Mouse (Mus musculus) embryo, embryonic 10.5 days (tissue): Measurements from ENCODE around the gene Prdm16.

Source experiments
- DNase-seq: peaks from one replicate; pipeline ENCODE4 v3.0.0-alpha.2; 2015; ENCODE audit warnings: low spot score

The Prdm16 gene

GRCm38 (mm10) chr4:154636721-154637311 lies at the start of gene Prdm16:
Prdm16 (minus strand) TSS chr4:154636873.
- DNase-seq: peak; percentile 87

DNA sequence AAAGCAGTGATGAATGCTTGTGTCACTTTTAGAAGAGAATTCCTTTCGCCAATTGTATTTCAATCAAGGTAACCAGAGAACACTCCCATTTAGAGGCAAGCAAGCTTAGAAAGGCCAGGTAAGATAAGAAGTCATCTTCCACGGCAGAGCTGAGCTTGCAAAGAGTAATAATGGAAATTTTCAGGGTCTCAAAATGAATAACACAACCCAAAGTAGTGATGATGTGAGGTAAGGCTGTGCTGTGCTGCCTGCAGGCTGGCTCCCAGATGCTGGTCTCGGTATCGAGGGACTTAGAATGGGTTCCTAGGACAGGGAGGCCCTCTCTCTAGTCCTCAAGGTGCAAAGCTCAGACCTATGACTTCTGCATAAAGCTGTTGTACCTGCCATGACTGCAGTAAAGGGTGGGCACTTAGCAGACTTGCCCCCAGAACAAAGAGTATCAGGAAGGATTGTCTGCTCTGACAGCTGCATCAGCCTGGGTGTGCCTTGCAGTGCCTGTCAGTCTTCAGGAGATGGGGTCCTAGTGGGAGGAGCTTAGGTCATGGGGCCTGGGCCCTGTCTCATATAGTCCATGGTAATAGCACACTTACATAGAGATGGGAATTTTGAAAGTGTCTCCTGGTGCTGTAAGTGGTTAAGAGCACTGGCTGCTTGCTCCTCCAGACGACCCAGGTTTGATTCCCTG lies 46.5 kb upstream of the Prdm16 start:
- DNase-seq: no peak

GRCm38 (mm10) chr4:154682311-154682710 lies 45.6 kb upstream of the Prdm16 start:
- DNase-seq: no peak

- no peak for DNase-seq
Measured at GRCm38 (mm10) chr4:154675441-154676000, 38.8 kb upstream of the Prdm16 start.

- DNase-seq: no peak
Measured at GRCm38 (mm10) chr4:154674966-154675365, 38.3 kb upstream of the Prdm16 start.

GRCm38 (mm10) chr4:154674541-154674940 lies 37.9 kb upstream of the Prdm16 start:
- DNase-seq: peak; percentile 90

DNA sequence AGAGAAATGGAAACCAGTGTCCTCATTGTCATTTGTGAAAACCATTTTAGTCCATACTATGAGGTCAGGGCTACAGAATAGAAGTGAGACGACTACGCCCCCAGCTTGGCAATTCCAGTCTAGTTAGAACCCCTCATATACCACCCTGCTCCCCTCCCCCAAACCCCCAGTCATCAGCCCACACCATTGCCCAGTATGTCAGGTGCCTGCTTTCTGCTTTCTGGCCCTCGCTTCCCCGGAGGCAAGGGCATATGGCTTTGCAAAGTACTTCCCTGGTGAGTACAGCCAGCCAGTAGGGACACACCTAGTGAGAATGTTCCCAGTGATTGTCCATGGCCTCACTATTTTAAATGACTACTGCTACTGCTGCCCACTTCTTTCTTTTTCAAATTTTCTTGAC lies 37.3 kb upstream of the Prdm16 start:
- no peak for DNase-seq

DNA sequence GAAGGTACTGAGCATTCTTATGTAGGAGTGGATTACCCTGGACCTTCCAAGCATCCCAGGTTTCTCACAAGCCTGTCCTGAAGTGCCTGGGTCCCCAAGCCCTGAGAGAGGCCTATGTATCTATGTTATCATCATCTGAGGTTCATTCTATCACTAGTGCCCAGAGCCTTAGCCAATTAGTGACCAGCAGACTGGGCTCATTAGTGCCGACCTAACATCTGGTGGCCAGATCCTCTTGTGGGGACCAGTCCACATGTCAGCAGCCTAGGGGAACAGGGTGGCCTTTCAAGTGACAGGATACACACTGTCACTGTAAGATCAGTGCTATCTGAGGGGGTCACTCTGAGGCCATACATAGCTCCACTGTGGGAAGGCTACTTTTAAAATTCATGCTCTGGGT lies 35.4 kb upstream of the Prdm16 start:
- no peak for DNase-seq

DNA sequence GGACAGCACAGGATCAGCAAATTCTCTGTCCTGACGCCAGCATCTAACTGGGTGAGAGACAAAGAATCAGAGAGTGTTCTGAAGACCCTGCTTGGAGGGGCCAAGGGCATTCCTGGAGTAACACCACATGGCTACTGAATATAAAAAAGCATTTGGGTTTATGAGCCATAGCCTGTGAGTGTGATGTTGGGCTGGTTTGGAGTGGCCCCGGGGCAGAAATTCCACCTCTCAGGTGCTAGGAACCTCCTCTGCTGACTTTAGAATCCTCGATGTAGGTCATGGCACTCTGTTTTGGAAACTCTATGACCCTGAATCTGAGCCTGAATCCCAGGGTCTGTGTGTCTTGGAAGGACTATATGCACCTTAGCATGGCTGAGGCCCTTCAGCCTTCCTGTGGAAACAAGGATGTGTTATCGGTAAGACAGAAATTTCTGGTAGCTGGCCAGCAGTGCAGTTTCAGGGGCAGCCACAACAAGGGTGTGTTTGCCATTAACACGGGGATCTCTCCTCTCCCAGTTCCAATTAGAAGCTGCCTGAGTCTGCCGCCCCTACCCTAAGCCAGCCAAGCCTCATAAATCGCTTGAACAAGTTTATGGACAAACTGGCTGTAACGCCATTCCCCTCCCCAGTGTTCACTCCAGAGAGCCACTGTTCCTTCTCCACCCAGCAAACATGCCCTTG lies 34.7 kb upstream of the Prdm16 start:
- DNase-seq: no peak

DNA sequence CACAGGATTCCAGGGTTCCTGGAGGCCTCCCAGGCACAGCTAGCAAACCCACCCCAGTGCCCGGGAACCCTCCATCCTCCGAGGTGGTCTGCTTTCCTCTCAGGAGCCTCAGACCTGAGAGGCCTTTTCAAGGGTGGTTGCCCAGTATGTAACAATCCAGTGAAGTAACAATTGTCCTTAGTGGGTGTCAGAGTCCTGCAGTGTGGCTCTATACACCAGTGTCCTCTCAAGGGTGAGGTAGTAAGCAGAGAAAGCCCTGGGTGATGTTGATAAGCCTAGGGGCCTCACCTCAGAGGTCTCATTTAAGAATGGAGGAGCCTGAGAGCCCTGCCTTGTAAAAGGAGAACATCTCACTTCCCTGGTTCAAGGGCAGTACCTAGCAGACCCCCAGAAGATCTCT lies 31.1 kb upstream of the Prdm16 start, which contains the start of gene Actrt2:
TSS of gene Actrt2 (minus strand) at position 101 of the 400 bp plus-strand sequence.
- DNase-seq: no peak

- DNase-seq: no peak
Measured at GRCm38 (mm10) chr4:154662681-154663215, 26.1 kb upstream of the Prdm16 start.

- peak; percentile 34 for DNase-seq
Measured at GRCm38 (mm10) chr4:154661256-154661655, 24.6 kb upstream of the Prdm16 start.

DNA sequence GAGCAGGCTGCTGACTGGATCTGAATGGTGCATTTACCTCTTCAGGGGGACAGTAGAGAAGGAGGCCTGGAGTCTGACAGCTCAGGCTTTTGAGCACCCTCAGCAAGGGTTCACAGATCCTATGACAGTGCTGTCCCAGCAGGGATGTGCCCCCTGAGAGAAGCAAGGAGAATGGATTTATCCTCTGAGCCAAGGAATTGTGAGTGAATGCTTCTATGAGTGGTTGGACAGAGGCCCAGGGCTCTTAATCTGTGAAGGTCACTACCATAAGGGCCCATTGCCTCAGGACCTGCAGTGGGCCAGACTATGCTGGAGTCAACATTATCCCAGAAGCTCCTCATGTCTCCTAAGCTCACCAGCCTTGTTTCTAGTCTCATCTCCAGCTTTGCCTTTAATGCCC lies 23.4 kb upstream of the Prdm16 start:
- no peak for DNase-seq

DNA sequence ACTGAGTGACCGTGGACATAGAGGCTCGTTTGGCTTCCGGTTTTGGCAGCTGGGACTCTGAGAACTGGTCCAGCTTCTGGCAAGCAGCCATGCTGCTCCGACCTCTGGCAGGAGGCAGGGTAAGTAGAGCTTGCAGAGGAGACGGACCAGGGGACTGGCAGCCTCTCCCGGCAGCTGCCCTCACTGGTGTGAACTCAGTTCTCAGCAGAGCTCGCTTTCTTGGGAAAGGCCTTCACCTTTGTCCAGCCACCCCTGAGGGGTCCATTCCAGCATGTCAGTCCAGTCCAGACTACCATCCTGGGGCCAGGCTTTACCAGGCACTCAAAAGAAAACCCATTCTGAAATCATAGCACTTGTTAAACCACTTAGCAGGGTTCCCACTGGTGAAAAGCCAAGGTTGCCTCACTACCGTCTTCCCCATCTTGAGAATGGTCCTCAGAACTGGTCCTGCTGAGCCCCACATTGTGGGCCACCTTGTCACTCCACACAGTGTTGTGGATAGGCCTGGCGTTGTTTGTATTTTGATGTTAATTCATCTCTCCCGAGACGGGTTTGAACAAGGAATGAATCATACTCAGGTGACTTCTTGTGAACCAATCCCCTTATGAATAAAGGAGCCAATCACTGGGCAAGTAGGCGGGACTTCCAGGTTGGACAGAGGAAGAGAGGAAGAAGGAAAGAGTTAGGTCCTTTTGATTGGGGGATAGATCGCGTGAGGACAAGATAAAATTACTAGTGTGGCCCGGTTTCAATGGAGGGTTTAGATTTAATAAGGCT lies 18.6 kb upstream of the Prdm16 start:
- no peak for DNase-seq

DNA sequence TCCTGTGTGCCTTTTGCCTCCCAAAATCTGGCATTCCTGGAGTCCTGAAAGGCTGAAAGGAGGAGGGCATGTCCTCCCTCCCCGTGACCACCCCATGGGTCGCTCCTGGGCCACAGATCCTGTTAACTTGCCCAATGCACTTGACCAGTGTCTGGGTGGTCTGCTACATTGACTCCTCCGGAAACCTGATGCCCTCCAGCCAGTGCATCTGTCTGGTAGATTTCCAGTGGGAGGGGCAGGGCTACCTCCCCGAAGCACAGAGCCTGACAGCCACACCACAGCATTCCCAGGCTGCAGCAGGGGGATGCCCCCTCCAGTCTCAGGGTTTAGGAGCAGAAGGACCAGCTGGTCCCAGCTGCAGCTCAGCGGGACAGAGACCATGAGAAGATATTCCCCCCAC lies 15.8 kb upstream of the Prdm16 start:
- peak; percentile 62 for DNase-seq

DNA sequence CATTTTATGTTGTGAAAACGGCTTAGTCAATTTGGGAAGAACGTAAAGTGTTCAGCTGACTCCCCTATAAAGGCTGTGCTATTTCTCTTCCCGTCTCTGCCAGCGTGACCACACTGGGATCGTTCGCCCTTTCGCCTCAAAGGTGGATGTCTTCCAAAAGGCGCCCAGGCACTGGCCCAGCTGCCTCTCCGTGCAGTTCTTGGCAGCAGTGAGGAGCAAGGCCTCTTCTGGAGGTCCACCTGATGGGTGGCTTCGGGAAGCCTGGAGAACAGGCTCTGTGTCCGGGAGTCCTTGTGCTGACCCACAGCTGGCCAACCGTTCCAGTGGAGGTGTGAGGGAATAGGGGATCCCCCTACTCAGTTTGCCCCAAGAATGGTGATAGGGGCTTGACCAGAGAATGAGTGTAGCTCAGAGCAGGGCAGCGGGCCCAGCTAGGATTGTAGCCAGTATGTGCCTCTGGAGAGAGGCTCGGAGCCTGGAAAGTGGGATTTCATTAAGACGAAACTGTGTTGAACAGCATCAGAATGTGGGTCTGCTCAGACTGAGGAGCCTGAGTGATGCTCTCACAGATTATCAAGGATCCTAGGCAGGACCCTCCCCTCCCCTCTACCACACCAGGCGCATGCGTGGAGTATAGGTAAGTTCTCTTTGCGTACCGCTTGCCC lies 12.5 kb upstream of the Prdm16 start:
- DNase-seq: no peak

DNA sequence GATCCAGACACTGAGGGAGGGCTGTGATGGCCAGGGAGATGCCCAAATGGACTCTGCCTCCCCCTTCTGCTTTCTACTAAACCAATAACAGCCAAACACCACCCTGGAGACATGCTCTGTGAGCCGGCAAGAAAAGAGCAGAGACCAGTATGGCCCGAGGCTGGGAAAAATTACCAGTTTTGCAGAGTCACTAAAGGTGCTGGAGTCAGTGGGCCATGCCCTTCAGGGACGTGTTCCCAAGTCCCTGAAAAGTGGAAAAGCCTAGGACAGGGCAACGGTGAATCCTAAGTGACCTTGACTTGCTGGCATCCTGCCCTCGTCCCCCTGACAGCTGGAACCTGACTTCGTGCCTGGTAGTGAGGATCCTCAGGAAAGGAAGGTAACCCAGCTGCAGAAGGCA lies 5.8 kb upstream of the Prdm16 start:
- peak; percentile 22 for DNase-seq

GRCm38 (mm10) chr4:154641296-154642110 lies 4.8 kb upstream of the Prdm16 start:
- peak; percentile 62 for DNase-seq

DNA sequence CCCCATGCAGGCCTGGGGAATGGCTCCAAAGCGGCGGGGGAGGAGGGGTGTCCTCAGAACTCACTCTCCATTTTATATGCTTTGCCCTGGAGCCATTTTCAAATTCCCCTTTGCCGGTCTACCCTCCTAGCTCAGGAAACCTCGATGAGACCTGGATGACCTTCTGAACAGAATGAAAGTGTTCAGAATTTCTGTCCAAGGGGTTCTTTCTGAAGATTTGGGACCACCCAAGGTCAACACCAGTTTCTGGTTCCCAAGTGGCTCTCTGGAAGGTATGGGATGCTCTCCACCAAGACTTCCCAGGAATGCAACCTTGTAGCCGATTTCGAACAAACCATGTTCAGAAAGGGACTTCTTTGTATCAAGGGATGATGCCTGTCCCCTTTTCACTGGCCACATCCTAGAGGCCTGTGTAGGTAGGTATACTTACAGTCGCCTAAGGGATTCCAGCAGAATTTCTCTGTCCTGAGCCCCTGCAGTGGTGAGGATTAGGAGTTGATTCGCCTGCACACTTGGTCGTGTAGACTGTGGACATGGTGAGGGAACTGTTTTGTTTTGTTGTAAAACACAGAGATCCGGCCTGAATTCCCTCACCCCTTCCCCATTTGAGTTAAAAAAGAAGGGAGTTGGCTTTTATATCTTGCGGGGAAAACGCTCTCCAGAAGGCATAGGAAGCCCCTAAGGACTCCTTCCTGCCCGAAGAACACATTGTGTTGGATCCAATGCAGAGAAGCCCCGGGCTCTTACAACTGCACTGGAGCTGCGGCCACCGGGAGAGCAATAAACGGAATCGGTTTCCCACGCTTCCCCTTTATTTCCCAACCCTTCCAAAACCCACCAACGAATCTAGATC lies 4.0 kb upstream of the Prdm16 start:
- peak; percentile 57 for DNase-seq
